Mouse (Mus musculus): ENCODE measurements around the gene Nrip2.

Nrip2 gene

GRCm38 (mm10) chr6:128437288-128437687 is 38.2 kb downstream of the Nrip2 start:
- DNase-seq (ENCODE audit: low read depth, low spot score) = no peak

- DNase-seq (ENCODE audit: low read depth, low spot score) = peak; percentile 80
These were observed 38.7 kb downstream of the Nrip2 start for GRCm38 (mm10) chr6:128437731-128438316.

GRCm38 (mm10) chr6:128438317-128438870 is 39.3 kb downstream of the Nrip2 start, which contains the start of gene Fkbp4:
Gene Fkbp4 (minus strand): TSS chr6:128438677.
- DNase-seq (ENCODE audit: low read depth, low spot score) = peak; percentile 96

GRCm38 (mm10) chr6:128438871-128439341 is 39.8 kb downstream of the Nrip2 start:
- DNase-seq (ENCODE audit: low read depth, low spot score) = no peak

GRCm38 (mm10) chr6:128440238-128440637 is 41.1 kb downstream of the Nrip2 start:
- peak; percentile 39 for DNase-seq (ENCODE audit: low read depth, low spot score)

GRCm38 (mm10) chr6:128445761-128446535 is 46.9 kb downstream of the Nrip2 start:
- peak; percentile 87 for DNase-seq (ENCODE audit: low read depth, low spot score)

GRCm38 (mm10) chr6:128447063-128447462 is 48.0 kb downstream of the Nrip2 start:
- DNase-seq (ENCODE audit: low read depth, low spot score) = no peak

GRCm38 (mm10) chr6:128455835-128456605 is 56.9 kb downstream of the Nrip2 start:
- peak; percentile 68 for DNase-seq (ENCODE audit: low read depth, low spot score)

- DNase-seq (ENCODE audit: low read depth, low spot score) = no peak
These were observed 58.1 kb downstream of the Nrip2 start for GRCm38 (mm10) chr6:128457186-128457585.

GRCm38 (mm10) chr6:128460321-128460720 is 61.2 kb downstream of the Nrip2 start:
- DNase-seq (ENCODE audit: low read depth, low spot score) = peak; percentile 43

GRCm38 (mm10) chr6:128460729-128461503 is 61.8 kb downstream of the Nrip2 start:
- no peak for DNase-seq (ENCODE audit: low read depth, low spot score)

- no peak for DNase-seq (ENCODE audit: low read depth, low spot score)
These were observed 62.5 kb downstream of the Nrip2 start for GRCm38 (mm10) chr6:128461606-128462005.

GRCm38 (mm10) chr6:128464996-128465395 is 65.9 kb downstream of the Nrip2 start:
- DNase-seq (ENCODE audit: low read depth, low spot score) = no peak
